Mouse (Mus musculus): ENCODE results near the gene Snap25.

DNA sequence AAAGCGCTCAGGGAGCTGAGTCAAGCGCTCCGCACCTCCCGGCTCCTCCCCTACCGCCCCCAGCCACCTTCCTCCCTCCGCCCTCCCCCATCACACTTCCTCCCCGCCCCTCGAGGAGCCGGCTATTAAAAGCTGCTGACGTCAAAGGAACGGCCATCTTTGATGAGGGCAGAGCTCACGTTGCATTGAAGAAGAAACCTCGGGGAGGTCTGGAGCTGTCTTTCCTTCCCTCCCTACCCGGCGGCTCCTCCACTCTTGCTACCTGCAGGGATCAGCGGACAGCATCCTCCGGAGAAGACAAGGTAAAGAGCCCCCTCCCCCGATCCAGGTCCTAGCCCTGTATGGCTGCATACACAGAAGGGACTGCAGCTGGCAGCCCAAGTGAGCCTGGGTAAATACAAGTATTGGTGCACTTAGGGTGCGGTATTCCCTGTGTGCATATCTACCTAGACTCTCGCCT, at the start of gene Snap25:
- TF ChIP-seq CTCF (IDR thresholded peaks at IDR 0.05; ENCODE audit: low read depth) (no peak), EP300 (IDR thresholded peaks at IDR 0.05; ENCODE audit: low read depth) (no peak)
